Comparison of ENCODE assay signal across 18 mouse cellular contexts in genomic region chr11:56898548-56898951, GRCm38 (mm10).
A peak's percentile ranks its signal among the peaks of the same experiment; 100 is the strongest.
DNase-seq lines count a peak whose midpoint lies in the region; ATAC-seq and TF ChIP-seq lines count a peak whose summit lies in the region.
"Had no signal": no experiment of that assay in that cellular context is flagged by ENCODE, and none has a peak within 500 bp of the region (broad histone marks: within the 10 kb centered on the region; RNA-seq: fewer than 3 reads in every experiment).

No protein-coding gene starts in this region.

- WGBS in forebrain, embryonic 10.5 days: 45% methylated on average over 4 of the region's 4 CpGs
- 17% methylated on average over 4 of the region's 4 CpGs for WGBS in forebrain, postnatal 0 days
- 21% methylated on average over 4 of the region's 4 CpGs for WGBS in forebrain, embryonic 12.5 days
- WGBS in midbrain, embryonic 13.5 days: 21% methylated on average over 4 of the region's 4 CpGs

- H3K4me1 ChIP-seq in forebrain, embryonic 10.5 days: peaks cover 15% of the 10 kb centered on the region
- no peaks in the 10 kb centered on the region for H3K4me1 ChIP-seq in forebrain, postnatal 0 days (ENCODE audit: insufficient read depth)
- peaks cover 10% of the 10 kb centered on the region; the same call in 1 of the 2 replicates for H3K4me1 ChIP-seq in forebrain, embryonic 12.5 days
- H3K4me1 ChIP-seq in midbrain, embryonic 13.5 days (replicated peaks): peaks cover 6% of the 10 kb centered on the region
- H3K4me1 ChIP-seq: kidney, embryonic 15.5 days had no signal

- DNase-seq in forebrain, embryonic 10.5 days (ENCODE audit: extremely low spot score, low spot score): peak; percentile 17
- DNase-seq in forebrain, postnatal 0 days: no peak
- DNase-seq in brain, embryonic 14.5 days (ENCODE audit: low read depth): peak; percentile 86
- DNase-seq in gastrocnemius, adult 8-10 months (ENCODE audit: low spot score in 2 of 2): no peak
- no peak for DNase-seq in spleen, postnatal 36 days (ENCODE audit: low spot score in 2 of 2)
- no peak for DNase-seq in adrenal gland, adult 18-20 months (ENCODE audit: low spot score in 2 of 2)
- DNase-seq: cerebellum, postnatal 36 days; gastrocnemius, postnatal 10 days; heart, postnatal 14 days; layer of hippocampus, postnatal 36 days; lung, adult 18-20 months; right cerebral cortex, adult 18-20 months; spleen, adult 18-20 months; thymus, postnatal 14 days had no signal

- H3K4me3 ChIP-seq in forebrain, embryonic 10.5 days: no peak overlapping the region
- no peak overlapping the region for H3K4me3 ChIP-seq in forebrain, postnatal 0 days (ENCODE audit: low read depth, low read length)
- no peak overlapping the region for H3K4me3 ChIP-seq in forebrain, embryonic 12.5 days (replicated peaks)
- H3K4me3 ChIP-seq in midbrain, embryonic 13.5 days (replicated peaks): no peak overlapping the region
- H3K4me3 ChIP-seq: kidney, embryonic 15.5 days had no signal

- H3K27me3 ChIP-seq in forebrain, embryonic 10.5 days (ENCODE audit: poor library complexity, severe bottlenecking): peaks cover 31% of the 10 kb centered on the region
- no peaks in the 10 kb centered on the region for H3K27me3 ChIP-seq in forebrain, postnatal 0 days (ENCODE audit: insufficient read depth, low read length)
- H3K27me3 ChIP-seq in forebrain, embryonic 12.5 days: peaks cover 12% of the 10 kb centered on the region; the same call in 1 of the 2 replicates
- H3K27me3 ChIP-seq in midbrain, embryonic 13.5 days: peaks cover 41% of the 10 kb centered on the region
- H3K27me3 ChIP-seq: kidney, embryonic 15.5 days had no signal

- no peak for TF ChIP-seq POLR2A in brain, embryonic 14.5 days (IDR thresholded peaks at IDR 0.05; ENCODE audit: borderline replicate concordance, extremely low read depth, insufficient read depth, insufficient read length, poor library complexity, severe bottlenecking)

- ATAC-seq in forebrain, postnatal 0 days: no peak
- ATAC-seq in forebrain, embryonic 12.5 days (ENCODE audit: low FRiP score): peak; percentile 77
- ATAC-seq in midbrain, embryonic 13.5 days: peak; percentile 63

- no peak overlapping the region for H3K4me2 ChIP-seq in forebrain, postnatal 0 days (ENCODE audit: low read depth)
- no peak overlapping the region for H3K4me2 ChIP-seq in forebrain, embryonic 12.5 days
- no peak overlapping the region for H3K4me2 ChIP-seq in midbrain, embryonic 13.5 days (replicated peaks)
- H3K4me2 ChIP-seq: heart, embryonic 11.5 days; kidney, embryonic 15.5 days had no signal

- H3K9me3 ChIP-seq in forebrain, embryonic 10.5 days: no peaks in the 10 kb centered on the region
- H3K9me3 ChIP-seq in forebrain, postnatal 0 days (ENCODE audit: low read length): no peaks in the 10 kb centered on the region
- no peaks in the 10 kb centered on the region for H3K9me3 ChIP-seq in forebrain, embryonic 12.5 days
- H3K9me3 ChIP-seq in midbrain, embryonic 13.5 days: no peaks in the 10 kb centered on the region
- H3K9me3 ChIP-seq: kidney, embryonic 15.5 days had no signal

- no peaks in the 10 kb centered on the region for H3K36me3 ChIP-seq in forebrain, embryonic 10.5 days (replicated peaks)
- no peaks in the 10 kb centered on the region for H3K36me3 ChIP-seq in forebrain, postnatal 0 days (ENCODE audit: insufficient read depth)
- no peaks in the 10 kb centered on the region for H3K36me3 ChIP-seq in forebrain, embryonic 12.5 days (replicated peaks)
- H3K36me3 ChIP-seq in midbrain, embryonic 13.5 days: no peaks in the 10 kb centered on the region
- H3K36me3 ChIP-seq: kidney, embryonic 15.5 days had no signal

- TF ChIP-seq CTCF in forebrain, postnatal 0 days (IDR thresholded peaks at IDR 0.05; ENCODE audit: low read depth): no peak
- TF ChIP-seq CTCF in brain, embryonic 14.5 days (IDR thresholded peaks at IDR 0.05; ENCODE audit: borderline replicate concordance, extremely low read depth, insufficient read depth, insufficient read length): no peak

- no peak overlapping the region for H3K27ac ChIP-seq in forebrain, embryonic 10.5 days
- no peak overlapping the region for H3K27ac ChIP-seq in forebrain, postnatal 0 days (ENCODE audit: low read depth, low read length)
- H3K27ac ChIP-seq in forebrain, embryonic 12.5 days: no peak overlapping the region
- H3K27ac ChIP-seq in midbrain, embryonic 13.5 days: 0 out of 2 replicates have a peak overlapping the region, but pooled peaks have one; percentile 21
- H3K27ac ChIP-seq: kidney, embryonic 15.5 days had no signal

- H3K9ac ChIP-seq in forebrain, postnatal 0 days: no peak overlapping the region
- no peak overlapping the region for H3K9ac ChIP-seq in forebrain, embryonic 12.5 days
- H3K9ac ChIP-seq in midbrain, embryonic 13.5 days (replicated peaks): no peak overlapping the region
- H3K9ac ChIP-seq: kidney, embryonic 15.5 days had no signal

Comparison
In these comparisons a context has a peak if more than half of its experiments do, and no peak if none do; other contexts are left out.
1. DNase-seq: peak in forebrain, embryonic 10.5 days (single experiment) and brain, embryonic 14.5 days (single experiment); none in forebrain, postnatal 0 days (single experiment), gastrocnemius, adult 8-10 months (0 of 2), spleen, postnatal 36 days (0 of 2) and adrenal gland, adult 18-20 months (0 of 2).